Mouse (Mus musculus) G1E (cell line): ENCODE data around the gene Pih1d1. TPM values are rescaled to one million over a fixed set of nuclear protein-coding genes. Genes with fewer than 3 reads are reported as not detected.
"Not testable (repeated sequence)": the region's sequence is repeated elsewhere in the genome, so short reads cannot be mapped to it uniquely, and the experiment has no call there.

ENCODE experiments used
- ATAC-seq: 2 replicates; pipeline ENCODE4 v1.8.0; 2016; ENCODE audit warnings: mild to moderate bottlenecking; ENCODE audit not compliant: insufficient number of reproducible peaks, poor library complexity, low FRiP score, severe bottlenecking; ENCODE audit errors: extremely low read depth
- DNase-seq: peaks from one replicate; pipeline ENCODE4 v3.0.0; 2012; ENCODE audit warnings: low spot score
- H3K27me3 ChIP-seq: 2 replicates; pipeline ENCODE4 v1.6.1; 2012; ENCODE audit warnings: mild to moderate bottlenecking, low read length, inconsistent platforms; ENCODE audit not compliant: insufficient read depth
- H3K36me3 ChIP-seq: replicated peaks from 2 replicates; pipeline ENCODE3; 2012; ENCODE audit warnings: mild to moderate bottlenecking, inconsistent platforms
- H3K4me1 ChIP-seq: 2 replicates; pipeline ENCODE4 v1.6.1; 2012; ENCODE audit warnings: low read depth, low read length, inconsistent platforms, mixed read lengths; ENCODE audit not compliant: insufficient read depth
- H3K4me3 ChIP-seq: 2 replicates; pipeline ENCODE4 v1.5.1; 2012; ENCODE audit warnings: low read depth, mild to moderate bottlenecking, inconsistent platforms, low read length, moderate library complexity, mixed read lengths
- H3K9me3 ChIP-seq: replicated peaks from 2 replicates; pipeline ENCODE4 v1.6.1; 2012; ENCODE audit warnings: inconsistent platforms
- CTCF ChIP-seq: IDR thresholded peaks from 2 replicates; pipeline ENCODE4 v1.5.1; 2012; ENCODE audit warnings: low read depth, low read length, inconsistent platforms, mixed read lengths
- GATA1 ChIP-seq: IDR thresholded peaks from 2 replicates; pipeline ENCODE4 v1.6.1; 2012; ENCODE audit warnings: borderline replicate concordance, low read length, inconsistent platforms, mixed read lengths
- GATA2 ChIP-seq: IDR thresholded peaks from 2 replicates; pipeline ENCODE4 v1.6.1; 2012; ENCODE audit warnings: low read depth, low read length, inconsistent platforms, borderline replicate concordance
- POLR2AphosphoS5 ChIP-seq: IDR thresholded peaks from 2 replicates; pipeline ENCODE4 v1.6.1; 2012; ENCODE audit warnings: low read depth, low read length, inconsistent platforms; ENCODE audit not compliant: insufficient replicate concordance
- TAL1 ChIP-seq: conservative IDR thresholded peaks from 2 replicates; pipeline ENCODE4 v1.6.1; 2012; ENCODE audit warnings: low read depth, low read length, inconsistent platforms, mixed read lengths
- polyA plus RNA-seq: library from polyadenylated mRNA; stranded (reverse); fragments of >175 nt; gene quantifications from 2 replicates; pipeline ENCODE4 v1.2.3, GENCODE M21; 2012
- total RNA-seq, 2 experiments: library from RNA; stranded (forward) in 1 of 2; stranded (reverse) in 1 of 2; fragments of 200-1000 nt in 1 of 2; fragments of >200 nt in 1 of 2; fragmentation: Nextera tagmentation in 1 of 2; gene quantifications; 2 replicates each; pipeline ENCODE4 v1.2.3; 2014 to 2017

Pih1d1 gene
- total and polyA plus RNA-seq, 3 experiments, result 46.4 to 82.8 (median 60.9) TPM

DNA sequence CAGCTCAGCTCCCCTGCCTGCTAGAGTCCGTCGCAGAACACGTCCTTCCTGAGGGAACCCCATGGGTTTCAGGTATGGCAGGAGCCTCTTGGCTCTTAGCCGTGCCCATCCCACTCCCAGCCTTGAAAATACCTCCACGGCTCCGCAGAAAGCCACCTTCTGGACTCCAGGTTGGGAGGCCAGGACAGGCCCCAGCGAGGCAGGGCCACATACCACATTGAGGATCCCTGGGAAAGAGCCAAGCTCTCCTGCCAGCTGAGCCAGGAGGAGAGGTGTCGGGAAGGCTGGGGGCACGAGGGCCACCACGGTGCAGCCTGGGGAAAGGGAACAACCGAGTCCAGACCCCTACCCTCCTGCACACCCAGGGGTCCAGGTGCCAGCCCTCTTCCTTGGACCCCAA lies 6.8 kb upstream of the Pih1d1 start:
- no peak overlapping the region for H3K4me3 ChIP-seq
- ATAC-seq (no peak), DNase-seq (no peak)
- H3K27me3 ChIP-seq, result no peaks in the 10 kb centered on the region
- no peaks in the 10 kb centered on the region for H3K9me3 ChIP-seq
- peaks cover 100% of the 10 kb centered on the region for H3K36me3 ChIP-seq
- H3K4me1 ChIP-seq, result peaks cover 31% of the 10 kb centered on the region
- no peak for TF ChIP-seq CTCF
- no peak for TF ChIP-seq GATA2
- no peak for TF ChIP-seq POLR2AphosphoS5
- no peak for TF ChIP-seq GATA1
- TF ChIP-seq TAL1, result no peak

DNA sequence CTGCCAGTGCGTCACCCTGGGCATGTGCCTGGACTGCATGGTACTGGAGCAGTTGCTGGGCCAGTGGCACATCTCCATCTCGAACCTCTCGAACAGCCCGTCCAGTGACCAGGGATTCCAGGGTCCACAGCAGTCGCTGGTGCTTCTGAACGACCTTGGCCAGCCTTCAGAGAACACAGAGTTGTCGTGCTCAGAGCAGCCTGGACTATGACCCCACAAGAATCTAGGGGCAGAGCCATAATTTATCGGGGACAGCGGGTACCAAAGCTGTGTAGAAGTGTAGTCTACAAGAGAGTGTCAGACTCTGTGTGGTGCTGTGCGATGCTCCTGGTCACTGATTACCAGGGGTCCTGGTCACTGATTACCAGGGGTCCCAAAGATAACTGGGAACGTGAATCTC lies 6.2 kb upstream of the Pih1d1 start:
- no peak for ATAC-seq
- H3K9me3 ChIP-seq, result no peaks in the 10 kb centered on the region
- peaks cover 96% of the 10 kb centered on the region for H3K36me3 ChIP-seq
- H3K4me3 ChIP-seq, result no peak overlapping the region
- TF ChIP-seq POLR2AphosphoS5, result no peak
- TF ChIP-seq GATA1, result no peak
- TF ChIP-seq CTCF, result no peak
- no peak for TF ChIP-seq TAL1
- TF ChIP-seq GATA2, result no peak
- no peaks in the 10 kb centered on the region for H3K27me3 ChIP-seq
- peaks cover 27% of the 10 kb centered on the region for H3K4me1 ChIP-seq
- DNase-seq, result no peak

- no peak overlapping the region for H3K4me3 ChIP-seq
- H3K4me1 ChIP-seq, result peaks cover 27% of the 10 kb centered on the region
- TF ChIP-seq GATA2 (no peak), CTCF (no peak), TAL1 (no peak), GATA1 (no peak), POLR2AphosphoS5 (no peak)
- H3K36me3 ChIP-seq, result peaks cover 89% of the 10 kb centered on the region
- H3K27me3 ChIP-seq, result no peaks in the 10 kb centered on the region
- ATAC-seq, result no peak
- DNase-seq, result no peak
- H3K9me3 ChIP-seq, result no peaks in the 10 kb centered on the region
Measured at GRCm38 (mm10) chr7:45148534-45149098, 5.5 kb upstream of the Pih1d1 start.

DNA sequence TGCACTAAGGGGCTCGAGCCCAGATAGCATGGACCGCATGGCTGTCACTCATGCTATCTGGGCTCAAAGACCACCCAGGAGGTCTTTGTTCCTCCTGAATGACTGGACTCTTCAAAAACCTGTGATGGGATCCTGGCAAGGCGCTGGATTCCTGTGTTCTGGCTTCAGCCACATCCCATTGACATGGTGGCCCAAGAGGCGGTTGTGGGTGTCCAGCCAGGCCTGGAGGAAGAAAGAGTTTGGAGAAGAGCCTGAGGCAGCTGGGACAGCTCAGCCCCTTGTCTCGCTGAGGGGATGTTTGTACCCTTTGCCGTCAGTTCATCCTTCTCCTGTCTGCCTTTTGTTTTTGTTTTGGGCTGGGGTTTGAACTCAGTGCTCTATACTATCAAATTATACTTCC lies 4.6 kb upstream of the Pih1d1 start:
- peaks cover 24% of the 10 kb centered on the region for H3K4me1 ChIP-seq
- TF ChIP-seq TAL1 (no peak), GATA2 (no peak), GATA1 (no peak), CTCF (no peak), POLR2AphosphoS5 (no peak)
- H3K36me3 ChIP-seq, result peaks cover 79% of the 10 kb centered on the region
- H3K27me3 ChIP-seq, result no peaks in the 10 kb centered on the region
- ATAC-seq (no peak), DNase-seq (no peak)
- H3K9me3 ChIP-seq, result no peaks in the 10 kb centered on the region
- no peak overlapping the region for H3K4me3 ChIP-seq

DNA sequence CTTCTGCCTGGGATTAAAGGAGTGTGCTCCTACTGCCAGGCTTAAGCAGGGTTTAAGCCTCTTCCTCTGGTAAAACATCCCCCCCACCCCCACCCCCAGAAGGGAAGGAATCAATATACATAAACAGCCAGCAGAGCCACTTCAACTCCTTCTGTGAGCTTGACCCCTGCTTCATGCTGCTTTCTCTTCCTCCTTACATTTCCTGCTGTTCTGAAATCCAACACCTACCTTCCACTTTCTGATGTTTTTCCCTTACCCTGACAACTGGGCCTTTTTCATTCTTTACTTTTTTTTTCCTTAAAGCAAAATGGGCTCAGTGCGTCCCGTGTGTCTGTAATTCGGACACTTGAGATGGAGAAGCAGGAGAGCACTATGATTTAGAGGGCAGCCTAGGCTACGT lies 3.8 kb upstream of the Pih1d1 start:
- ATAC-seq (no peak), DNase-seq (no peak)
- no peaks in the 10 kb centered on the region for H3K9me3 ChIP-seq
- no peaks in the 10 kb centered on the region for H3K27me3 ChIP-seq
- no peak overlapping the region for H3K4me3 ChIP-seq
- TF ChIP-seq POLR2AphosphoS5, result no peak
- no peak for TF ChIP-seq TAL1
- no peak for TF ChIP-seq CTCF
- TF ChIP-seq GATA2, result no peak
- no peak for TF ChIP-seq GATA1
- peaks cover 72% of the 10 kb centered on the region for H3K36me3 ChIP-seq
- H3K4me1 ChIP-seq, result peaks cover 31% of the 10 kb centered on the region

DNA sequence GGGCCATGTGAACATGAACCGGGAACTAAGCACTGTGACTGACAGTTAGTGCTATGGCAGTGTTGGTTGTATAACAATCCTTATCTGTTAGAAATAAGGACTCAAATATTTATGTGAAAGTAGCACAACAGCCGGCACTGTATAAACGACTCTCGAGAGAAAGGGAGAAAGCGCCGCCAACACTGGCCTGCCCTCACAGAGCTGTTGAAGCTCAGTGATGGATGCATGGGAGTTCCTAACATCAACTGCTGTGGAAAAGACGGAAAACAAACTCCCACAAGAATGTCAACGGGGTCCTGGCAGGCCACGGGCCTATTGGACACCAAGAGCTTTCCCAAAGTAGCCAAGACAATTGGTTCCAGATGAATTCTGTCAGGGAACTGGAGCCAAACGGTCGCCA lies 2.8 kb upstream of the Pih1d1 start:
- Histone ChIP-seq H3K4me1 (peaks cover 37% of the 10 kb centered on the region), H3K9me3 (no peaks in the 10 kb centered on the region), H3K27me3 (no peaks in the 10 kb centered on the region), H3K4me3 (no peak overlapping the region), H3K36me3 (peaks cover 70% of the 10 kb centered on the region)
- no peak for TF ChIP-seq POLR2AphosphoS5
- no peak for TF ChIP-seq CTCF
- TF ChIP-seq GATA2, result no peak
- no peak for TF ChIP-seq TAL1
- TF ChIP-seq GATA1, result no peak
- ATAC-seq (no peak), DNase-seq (no peak)

GRCm38 (mm10) chr7:45153052-45153451 lies 1.1 kb upstream of the Pih1d1 start:
- not testable (repeated sequence) for ATAC-seq, H3K27me3 ChIP-seq, DNase-seq, H3K9me3 ChIP-seq
- H3K4me1 ChIP-seq, result peaks cover 45% of the 10 kb centered on the region
- H3K4me3 ChIP-seq, result peak overlapping the region; percentile 81; the same call in 1 of the 2 replicates
- H3K36me3 ChIP-seq, result peaks cover 69% of the 10 kb centered on the region
